Mouse (Mus musculus) neural tube, embryonic 15.5 days (tissue): ENCODE measurements around the gene P2ry2. TPM values are rescaled to one million over a fixed set of nuclear protein-coding genes. Genes with fewer than 3 reads are reported as not detected.

Source experiments
- ATAC-seq: fragments of 200-750 bp; cut with Nextera tagmentation; 2 replicates; pipeline ENCODE4 v1.8.0; 2017; ENCODE audit warnings: mild to moderate bottlenecking, moderate TSS enrichment, moderate library complexity; ENCODE audit not compliant: low FRiP score
- H3K27ac ChIP-seq: fragments of 300-500 bp; sonication (generic); replicated peaks from 2 replicates; pipeline ENCODE4 v1.5.1; 2015; ENCODE audit warnings: mild to moderate bottlenecking, inconsistent platforms
- H3K27me3 ChIP-seq: fragments of 300-500 bp; sonication (generic); replicated peaks from 2 replicates; pipeline ENCODE4 v1.6.1; 2015; ENCODE audit warnings: inconsistent platforms
- H3K36me3 ChIP-seq: fragments of 300-500 bp; sonication (generic); 2 replicates; pipeline ENCODE4 v1.6.1; 2015; ENCODE audit warnings: inconsistent platforms
- H3K4me1 ChIP-seq: fragments of 300-500 bp; sonication (generic); 2 replicates; pipeline ENCODE4 v1.6.1; 2015; ENCODE audit warnings: inconsistent platforms
- H3K4me2 ChIP-seq: fragments of 300-500 bp; sonication (generic); 2 replicates; pipeline ENCODE4 v1.6.1; 2015; ENCODE audit warnings: inconsistent platforms, mild to moderate bottlenecking, moderate library complexity
- H3K4me3 ChIP-seq: fragments of 300-500 bp; sonication (generic); replicated peaks from 2 replicates; pipeline ENCODE4 v1.5.1; 2015; ENCODE audit warnings: mild to moderate bottlenecking, inconsistent platforms
- H3K9ac ChIP-seq: fragments of 300-500 bp; sonication (generic); replicated peaks from 2 replicates; pipeline ENCODE4 v1.6.1; 2015; ENCODE audit warnings: mild to moderate bottlenecking, inconsistent platforms
- H3K9me3 ChIP-seq: fragments of 300-500 bp; sonication (generic); replicated peaks from 2 replicates; pipeline ENCODE4 v1.6.1; 2016; ENCODE audit warnings: inconsistent platforms
- WGBS: fragments of 180-500 bp; shearing (Covaris S2); methylation state at CpG from one replicate; pipeline ENCODE4 v1.1.7; 2015; ENCODE audit warnings: mixed read lengths; 5-methylcytosine and 5-hydroxymethylcytosine counted together
- polyA plus RNA-seq: library from polyadenylated mRNA; unstranded; fragments of >200 nt; fragmentation: Nextera tagmentation; extraction: Ambion mirVana; gene quantifications from 2 replicates; pipeline ENCODE4 v1.2.1, GENCODE M21; 2015

P2ry2 gene
- 0.81 and 1.5 TPM in 2 replicates for polyA plus RNA-seq

GRCm38 (mm10) chr7:101012541-101012940 is at the start of gene P2ry2:
Gene P2ry2, minus strand, starts transcription at chr7:101012866.
- Histone ChIP-seq H3K9ac (peak within 1 kb of the TSS; percentile 41), H3K27ac (no peak within 1 kb of the TSS), H3K36me3 (no peaks in the 10 kb centered on the region), H3K4me1 (peaks cover 28% of the 10 kb centered on the region), H3K4me2 (peak within 1 kb of the TSS; percentile 98), H3K4me3 (peak within 1 kb of the TSS; percentile 47), H3K27me3 (peaks cover 42% of the 10 kb centered on the region), H3K9me3 (no peaks in the 10 kb centered on the region)
- 69% methylated on average over 4 of the region's 4 CpGs for WGBS
- no peak for ATAC-seq

GRCm38 (mm10) chr7:101062246-101062645 is 49.6 kb upstream of the P2ry2 start:
- no peak overlapping the region for H3K4me3 ChIP-seq
- no peaks in the 10 kb centered on the region for H3K9me3 ChIP-seq
- no peak for ATAC-seq
- H3K4me2 ChIP-seq, result no peak overlapping the region
- no peak overlapping the region for H3K9ac ChIP-seq
- H3K36me3 ChIP-seq, result no peaks in the 10 kb centered on the region
- H3K4me1 ChIP-seq, result peaks cover 7% of the 10 kb centered on the region; the same call in 1 of the 2 replicates
- 84% methylated on average over 6 of the region's 6 CpGs for WGBS
- H3K27me3 ChIP-seq, result no peaks in the 10 kb centered on the region
- no peak overlapping the region for H3K27ac ChIP-seq

- ATAC-seq, result peak; percentile 65
Measured at GRCm38 (mm10) chr7:101061381-101061780, 48.7 kb upstream of the P2ry2 start.

GRCm38 (mm10) chr7:101060476-101060875 is 47.8 kb upstream of the P2ry2 start:
- Histone ChIP-seq H3K36me3 (no peaks in the 10 kb centered on the region), H3K4me1 (peaks cover 7% of the 10 kb centered on the region; the same call in 1 of the 2 replicates), H3K27me3 (no peaks in the 10 kb centered on the region), H3K4me3 (no peak overlapping the region), H3K9me3 (no peaks in the 10 kb centered on the region), H3K4me2 (no peak overlapping the region), H3K9ac (no peak overlapping the region), H3K27ac (no peak overlapping the region)
- no peak for ATAC-seq
- WGBS, result 70% methylated on average over 5 of the region's 5 CpGs

More at GRCm38 (mm10) chr7:101061381-101061780, 48.7 kb upstream of the P2ry2 start:
- H3K9ac ChIP-seq, result no peak overlapping the region
- no peak overlapping the region for H3K4me3 ChIP-seq
- WGBS, result 9% methylated on average over 17 of the region's 17 CpGs
- H3K9me3 ChIP-seq, result no peaks in the 10 kb centered on the region
- no peaks in the 10 kb centered on the region for H3K27me3 ChIP-seq
- no peaks in the 10 kb centered on the region for H3K36me3 ChIP-seq
- H3K27ac ChIP-seq, result no peak overlapping the region
- H3K4me1 ChIP-seq, result peaks cover 7% of the 10 kb centered on the region; the same call in 1 of the 2 replicates
- peak overlapping the region; percentile 40 for H3K4me2 ChIP-seq

GRCm38 (mm10) chr7:101059188-101059587 is 46.5 kb upstream of the P2ry2 start:
- no peak for ATAC-seq
- Histone ChIP-seq H3K36me3 (no peaks in the 10 kb centered on the region), H3K27ac (no peak overlapping the region), H3K4me2 (no peak overlapping the region), H3K4me3 (no peak overlapping the region), H3K4me1 (peaks cover 7% of the 10 kb centered on the region; the same call in 1 of the 2 replicates), H3K9me3 (no peaks in the 10 kb centered on the region), H3K27me3 (no peaks in the 10 kb centered on the region), H3K9ac (no peak overlapping the region)
- 77% methylated on average over 5 of the region's 5 CpGs for WGBS

- Histone ChIP-seq H3K4me1 (peaks cover 7% of the 10 kb centered on the region; the same call in 1 of the 2 replicates), H3K4me2 (no peak overlapping the region), H3K9ac (no peak overlapping the region), H3K27me3 (no peaks in the 10 kb centered on the region), H3K9me3 (no peaks in the 10 kb centered on the region), H3K4me3 (no peak overlapping the region), H3K36me3 (no peaks in the 10 kb centered on the region), H3K27ac (no peak overlapping the region)
- no peak for ATAC-seq
- WGBS, result 36% methylated on average over 4 of the region's 4 CpGs
Measured at GRCm38 (mm10) chr7:101057309-101057708, 44.6 kb upstream of the P2ry2 start.

GRCm38 (mm10) chr7:101053136-101053535 is 40.5 kb upstream of the P2ry2 start:
- no peak for ATAC-seq
- Histone ChIP-seq H3K36me3 (no peaks in the 10 kb centered on the region), H3K27ac (no peak overlapping the region), H3K4me1 (0 out of 2 replicates have a peak, but pooled peaks cover 4% of the 10 kb centered on the region), H3K4me3 (no peak overlapping the region), H3K9ac (no peak overlapping the region), H3K27me3 (no peaks in the 10 kb centered on the region), H3K4me2 (no peak overlapping the region), H3K9me3 (no peaks in the 10 kb centered on the region)
- 67% methylated on average over 2 of the region's 2 CpGs for WGBS

- ATAC-seq, result peak; percentile 57
- Histone ChIP-seq H3K4me1 (0 out of 2 replicates have a peak, but pooled peaks cover 4% of the 10 kb centered on the region), H3K9me3 (no peaks in the 10 kb centered on the region), H3K27me3 (no peaks in the 10 kb centered on the region), H3K36me3 (no peaks in the 10 kb centered on the region), H3K4me2 (no peak overlapping the region), H3K9ac (no peak overlapping the region), H3K27ac (no peak overlapping the region), H3K4me3 (no peak overlapping the region)
- 19% methylated on average over 11 of the region's 11 CpGs for WGBS
Measured at GRCm38 (mm10) chr7:101051551-101052221, 39.0 kb upstream of the P2ry2 start.

GRCm38 (mm10) chr7:101050724-101051550 is 38.3 kb upstream of the P2ry2 start:
- H3K4me2 ChIP-seq, result no peak overlapping the region
- H3K27me3 ChIP-seq, result no peaks in the 10 kb centered on the region
- no peak overlapping the region for H3K27ac ChIP-seq
- WGBS, result 82% methylated on average over 13 of the region's 13 CpGs
- H3K36me3 ChIP-seq, result no peaks in the 10 kb centered on the region
- 0 out of 2 replicates have a peak, but pooled peaks cover 4% of the 10 kb centered on the region for H3K4me1 ChIP-seq
- H3K4me3 ChIP-seq, result no peak overlapping the region
- H3K9ac ChIP-seq, result no peak overlapping the region
- no peak for ATAC-seq
- no peaks in the 10 kb centered on the region for H3K9me3 ChIP-seq

GRCm38 (mm10) chr7:101049326-101050087 is 36.8 kb upstream of the P2ry2 start:
- 81% methylated on average over 7 of the region's 7 CpGs for WGBS
- H3K27me3 ChIP-seq, result no peaks in the 10 kb centered on the region
- no peak for ATAC-seq
- H3K9ac ChIP-seq, result no peak overlapping the region
- 0 out of 2 replicates have a peak, but pooled peaks cover 4% of the 10 kb centered on the region for H3K4me1 ChIP-seq
- no peak overlapping the region for H3K4me3 ChIP-seq
- H3K36me3 ChIP-seq, result no peaks in the 10 kb centered on the region
- H3K4me2 ChIP-seq, result no peak overlapping the region
- H3K9me3 ChIP-seq, result no peaks in the 10 kb centered on the region
- H3K27ac ChIP-seq, result no peak overlapping the region

GRCm38 (mm10) chr7:101048247-101048646 is 35.6 kb upstream of the P2ry2 start:
- Histone ChIP-seq H3K4me3 (no peak overlapping the region), H3K9me3 (no peaks in the 10 kb centered on the region), H3K36me3 (no peaks in the 10 kb centered on the region), H3K9ac (no peak overlapping the region), H3K4me2 (no peak overlapping the region), H3K4me1 (0 out of 2 replicates have a peak, but pooled peaks cover 4% of the 10 kb centered on the region), H3K27me3 (no peaks in the 10 kb centered on the region), H3K27ac (no peak overlapping the region)
- ATAC-seq, result no peak
- WGBS, result 83% methylated on average over 5 of the region's 5 CpGs
